Mouse (Mus musculus): Measurements from ENCODE around the gene Sphk2.
"Not testable (repeated sequence)": the region's sequence is repeated elsewhere in the genome, so short reads cannot be mapped to it uniquely, and the experiment has no call there.

Sphk2 gene

DNA sequence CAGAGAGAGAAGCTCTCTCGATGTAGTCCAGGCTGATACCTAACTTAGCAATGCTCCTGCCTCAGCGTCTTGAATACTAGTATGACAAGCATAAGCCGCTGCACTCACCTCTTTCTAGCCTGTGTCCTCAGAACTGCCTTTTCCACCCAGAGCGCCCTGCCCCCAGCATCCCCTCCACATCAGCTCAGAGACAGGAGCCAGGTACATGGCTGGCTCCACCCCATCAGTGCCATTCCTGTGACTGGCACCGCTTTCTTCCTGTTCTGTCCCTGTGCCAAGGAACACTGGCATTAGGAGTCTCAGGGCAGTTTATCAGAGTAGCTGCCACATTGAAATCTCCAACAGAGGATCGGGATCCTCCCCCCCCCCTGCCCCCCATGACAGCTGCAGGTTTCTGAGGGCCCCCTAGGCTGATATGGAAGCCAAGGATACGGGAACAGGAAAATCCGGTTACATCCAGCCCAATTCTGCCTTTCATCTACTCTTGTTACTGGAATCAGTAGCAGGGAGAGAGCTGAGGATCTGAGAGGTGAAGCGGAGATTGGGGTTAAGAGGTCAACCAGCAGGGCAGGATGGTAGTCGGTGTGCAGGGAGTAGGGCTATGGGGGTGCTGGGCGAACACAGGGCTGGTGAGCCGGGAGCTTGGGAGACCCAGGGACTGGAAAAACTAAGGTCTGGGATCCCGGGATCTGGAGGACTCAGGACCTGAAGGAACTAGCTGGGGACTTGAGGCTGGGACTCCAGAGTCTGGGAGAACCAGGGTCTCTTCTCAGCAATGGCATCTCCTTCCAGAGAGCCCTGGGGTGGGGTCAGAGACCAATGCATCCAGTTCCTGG, 52.3 kb downstream of the Sphk2 start:
- in situ Hi-C loops (cut with MboI; ENCODE audit: low sequenced_read_pairs) = no loop called here

DNA sequence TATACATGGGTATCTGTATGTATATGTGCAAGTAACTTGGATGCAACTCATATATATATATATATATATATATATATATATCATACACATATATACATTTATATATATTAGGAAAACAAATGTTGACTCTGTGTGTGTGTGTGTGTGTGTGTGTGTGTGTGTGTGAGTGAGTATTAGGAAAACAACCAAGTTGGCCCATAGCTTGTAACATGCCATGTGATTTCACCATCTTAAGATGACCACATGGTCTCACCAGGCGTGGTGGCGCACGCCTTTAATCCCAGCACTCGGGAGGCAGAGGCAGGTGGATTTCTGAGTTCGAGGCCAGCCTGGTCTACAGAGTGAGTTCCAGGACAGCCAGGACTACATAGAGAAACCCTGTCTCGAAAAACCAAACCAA, 56.1 kb downstream of the Sphk2 start:
- in situ Hi-C loops (cut with MboI; ENCODE audit: low sequenced_read_pairs) = not testable (repeated sequence)

DNA sequence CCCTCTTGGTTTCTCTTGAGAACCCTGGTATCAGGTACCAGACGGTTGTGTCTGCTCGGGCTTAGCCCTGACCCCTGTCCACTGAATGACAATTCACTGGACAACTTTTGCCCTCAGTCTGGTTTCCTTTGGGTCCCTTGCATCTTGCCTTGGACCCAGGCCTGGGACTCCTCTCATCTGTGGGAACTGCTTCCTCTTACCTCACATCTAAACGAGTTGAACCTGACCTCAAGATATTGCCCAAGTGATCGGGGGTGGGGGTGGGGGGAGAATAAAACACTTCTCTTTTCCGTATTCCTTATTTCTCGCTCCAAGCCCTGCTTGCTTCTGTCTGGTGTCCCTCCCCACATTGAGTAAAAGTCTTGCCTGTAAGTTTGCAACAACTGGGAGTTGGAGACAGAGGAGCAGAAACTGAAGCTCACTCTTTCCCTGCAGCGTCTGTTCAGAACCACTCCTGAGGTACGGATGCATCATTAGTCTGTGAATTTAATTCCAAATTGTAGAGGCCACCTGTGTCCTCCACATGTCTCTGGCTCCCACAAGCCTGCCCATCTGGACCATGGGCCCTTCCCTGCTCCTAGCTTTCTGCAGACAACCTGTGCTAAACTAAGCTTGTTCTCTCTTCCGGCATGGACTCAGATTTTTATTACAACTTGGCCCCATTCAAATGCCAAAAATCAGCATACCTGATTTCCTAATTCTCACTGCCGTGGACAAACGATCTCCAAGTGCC, 56.9 kb downstream of the Sphk2 start:
- in situ Hi-C loops (cut with MboI; ENCODE audit: low sequenced_read_pairs) = no loop called here
